Mouse (Mus musculus) spleen, postnatal 0 days (tissue): ENCODE data around the gene 1700074P13Rik. TPM values are rescaled to one million over a fixed set of nuclear protein-coding genes. Genes with fewer than 3 reads are reported as not detected.

Experiments used
- polyA plus RNA-seq: library from polyadenylated mRNA; unstranded; fragments of >200 nt; fragmentation: Nextera tagmentation; extraction: Ambion mirVana; gene quantifications from 2 replicates; pipeline ENCODE4 v1.2.1, GENCODE M21; 2015

Gene 1700074P13Rik
- not detected in 2 replicates for polyA plus RNA-seq

DNA sequence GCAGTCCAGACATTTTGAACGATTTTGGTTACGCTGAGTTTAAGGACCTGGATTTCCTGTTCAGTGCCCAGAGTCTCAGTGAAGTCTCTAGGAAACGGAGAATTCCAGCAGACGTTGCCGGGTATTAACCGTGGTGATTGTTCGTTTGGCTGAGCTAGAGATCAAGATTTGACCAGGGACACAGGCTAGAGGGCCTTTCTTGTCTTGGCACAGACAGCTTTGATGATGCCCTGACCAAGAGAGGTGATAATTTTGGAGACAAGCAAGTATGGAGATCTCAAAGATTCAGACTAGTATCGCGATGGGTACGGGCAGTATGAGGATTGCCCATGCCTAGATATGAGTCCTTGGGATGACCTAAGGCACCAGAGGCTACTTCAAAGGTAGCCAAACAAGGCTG, at the start of gene 1700074P13Rik:
TSS of gene 1700074P13Rik (minus strand) at position 101 of the 400 bp plus-strand sequence.

DNA sequence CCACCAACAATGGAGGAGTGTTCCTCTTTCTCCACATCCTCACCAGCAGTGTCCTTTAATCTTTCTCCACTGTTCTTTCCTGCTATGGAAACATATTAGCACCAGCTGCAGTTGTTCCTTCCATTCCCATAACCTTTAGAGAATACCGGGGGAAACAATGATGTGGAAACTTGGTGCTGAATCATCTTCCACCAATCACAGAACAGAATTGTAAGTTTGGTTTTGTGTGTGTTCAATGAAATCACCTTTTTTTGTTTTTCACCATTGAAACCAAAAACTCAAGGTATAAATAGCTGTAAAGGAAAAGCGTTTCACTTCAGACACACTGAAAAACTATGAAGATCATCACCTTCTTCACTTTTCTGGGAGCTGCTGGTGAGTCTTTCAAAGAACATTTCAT, 24.1 kb upstream of the 1700074P13Rik start, which contains the start of gene 1810009J06Rik:
TSS of gene 1810009J06Rik (plus strand) at position 301 of the 400 bp plus-strand sequence.

DNA sequence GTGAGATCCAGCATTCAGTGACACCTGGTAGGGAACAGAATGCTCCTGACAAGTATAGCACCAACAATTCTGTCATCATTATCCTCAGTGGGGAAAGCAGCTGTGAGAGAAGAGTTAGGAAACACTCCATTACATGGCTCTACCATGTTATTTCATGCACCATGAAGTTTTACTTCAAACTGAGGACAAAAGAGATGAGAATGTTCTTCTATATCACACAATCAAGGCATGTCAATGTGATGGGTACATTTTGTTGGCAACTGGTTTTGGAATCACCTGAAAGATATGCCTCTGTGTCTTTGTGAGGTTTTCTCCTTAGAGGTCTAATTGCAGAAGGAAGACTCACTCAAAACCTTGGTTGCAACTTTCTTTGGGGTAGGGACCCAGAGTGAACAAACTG, 11.4 kb upstream of the 1700074P13Rik start, which contains the start of gene Gm4744:
TSS of gene Gm4744 (minus strand) at position 101 of the 400 bp plus-strand sequence.

DNA sequence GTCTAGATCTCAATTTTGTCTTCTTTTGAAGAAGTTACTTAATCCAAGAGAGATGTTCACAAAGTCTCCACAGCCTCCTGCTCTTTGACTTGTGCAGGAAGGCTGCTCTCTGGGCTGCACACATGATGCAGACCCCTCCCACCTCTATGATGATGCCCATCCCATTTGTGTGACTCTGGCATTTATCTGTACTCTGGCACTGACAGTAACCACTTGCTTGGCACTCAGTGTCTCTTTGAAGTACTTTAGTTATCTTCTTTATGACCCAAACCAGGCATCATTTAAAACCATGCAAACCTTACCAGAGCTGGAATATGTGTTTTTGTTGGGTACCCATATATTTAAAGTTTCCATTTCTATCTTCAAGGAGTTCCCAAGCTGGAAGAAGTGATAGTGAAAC, 40.1 kb downstream of the 1700074P13Rik start, which contains the start of gene Prss58:
TSS of gene Prss58 (minus strand) at position 101 of the 400 bp plus-strand sequence.

DNA sequence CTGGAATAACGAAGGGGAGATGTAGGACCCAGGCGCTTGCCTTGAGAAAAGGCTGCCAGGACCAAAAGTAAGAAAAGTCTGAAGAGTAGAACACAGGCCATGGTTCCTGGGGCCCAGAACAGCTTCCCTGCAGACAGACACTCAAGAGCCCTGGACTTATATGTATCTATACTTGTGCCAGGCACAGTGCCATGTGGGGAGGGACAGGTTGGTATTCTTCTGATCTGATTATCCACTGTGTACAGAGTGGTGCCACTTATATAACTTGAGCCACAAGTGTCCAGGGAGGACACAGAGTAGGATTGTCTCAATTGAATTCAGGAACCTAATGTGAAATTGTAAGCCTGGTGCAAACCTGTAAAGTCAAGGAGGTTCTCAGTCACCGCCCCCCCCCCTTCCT, 53.0 kb downstream of the 1700074P13Rik start, which contains the start of gene Moxd2:
TSS of gene Moxd2 (minus strand) at position 101 of the 400 bp plus-strand sequence.

Other genes starting within 250 kb of the 1700074P13Rik start
- not detected in 2 replicates for gene Moxd2, start 53.1 kb downstream of the 1700074P13Rik start, polyA plus RNA-seq
- not detected in 2 replicates for gene Prss58, start 40.2 kb downstream of the 1700074P13Rik start, polyA plus RNA-seq
- gene Gm4744, start 11.3 kb upstream of the 1700074P13Rik start, polyA plus RNA-seq = not detected in 2 replicates
- gene 1810009J06Rik, start 24.2 kb upstream of the 1700074P13Rik start, polyA plus RNA-seq = 1.4 and 13.1 TPM in 2 replicates
- 0.96 and 11.2 TPM in 2 replicates for gene Gm2663, start 58.9 kb upstream of the 1700074P13Rik start, polyA plus RNA-seq
- 5.9 and 18.4 TPM in 2 replicates for gene 2210010C04Rik, start 95.0 kb upstream of the 1700074P13Rik start, polyA plus RNA-seq